Mouse (Mus musculus): ENCODE data around the gene 2900011O08Rik.
"Not testable (repeated sequence)": the region's sequence is repeated elsewhere in the genome, so short reads cannot be mapped to it uniquely, and the experiment has no call there.

Gene 2900011O08Rik

GRCm38 (mm10) chr16:13986574-13987478 lies at the start of gene 2900011O08Rik, which contains the start of gene Ifitm7:
TSS of gene 2900011O08Rik (plus strand) at chr16:13986604.
TSS of gene Ifitm7 (minus strand) at chr16:13986888.
- peak; percentile 77 for DNase-seq

- DNase-seq: peak; percentile 93 to 94
Observed at GRCm38 (mm10) chr16:13940139-13940846, 46.1 kb upstream of the 2900011O08Rik start.

- DNase-seq: no peak
Observed at GRCm38 (mm10) chr16:13940847-13941395, 45.5 kb upstream of the 2900011O08Rik start.

- DNase-seq: no peak
Observed at GRCm38 (mm10) chr16:13944178-13944577, 42.2 kb upstream of the 2900011O08Rik start.

GRCm38 (mm10) chr16:13944752-13945151 lies 41.7 kb upstream of the 2900011O08Rik start:
- DNase-seq: no peak

GRCm38 (mm10) chr16:13945153-13945552 lies 41.3 kb upstream of the 2900011O08Rik start:
- DNase-seq: no peak

GRCm38 (mm10) chr16:13946306-13946705 lies 40.1 kb upstream of the 2900011O08Rik start:
- DNase-seq: no peak

GRCm38 (mm10) chr16:13951245-13951644 lies 35.2 kb upstream of the 2900011O08Rik start:
- no peak for DNase-seq

- no peak for DNase-seq
Observed at GRCm38 (mm10) chr16:13962053-13962452, 24.4 kb upstream of the 2900011O08Rik start.

GRCm38 (mm10) chr16:13969096-13969495 lies 17.3 kb upstream of the 2900011O08Rik start:
- DNase-seq: no peak

- no peak for DNase-seq
Observed at GRCm38 (mm10) chr16:13972051-13972450, 14.4 kb upstream of the 2900011O08Rik start.

GRCm38 (mm10) chr16:13976358-13976896 lies 10.0 kb upstream of the 2900011O08Rik start:
- not testable (repeated sequence) for DNase-seq

- not testable (repeated sequence) for DNase-seq
Observed at GRCm38 (mm10) chr16:13977026-13977425, 9.4 kb upstream of the 2900011O08Rik start.

GRCm38 (mm10) chr16:13981726-13982125 lies 4.7 kb upstream of the 2900011O08Rik start:
- DNase-seq: not testable (repeated sequence)

GRCm38 (mm10) chr16:13983161-13983560 lies 3.2 kb upstream of the 2900011O08Rik start:
- DNase-seq: no peak

GRCm38 (mm10) chr16:13986197-13986573 lies 219 bp upstream of the 2900011O08Rik start:
- DNase-seq: no peak

- no peak for DNase-seq
Observed at GRCm38 (mm10) chr16:13992518-13993248, 6.3 kb downstream of the 2900011O08Rik start.

- no peak for DNase-seq
Observed at GRCm38 (mm10) chr16:13994076-13994475, 7.7 kb downstream of the 2900011O08Rik start.

- DNase-seq: no peak
Observed at GRCm38 (mm10) chr16:13994502-13994901, 8.1 kb downstream of the 2900011O08Rik start.

GRCm38 (mm10) chr16:14003386-14004130 lies 17.2 kb downstream of the 2900011O08Rik start:
- DNase-seq: no peak

- DNase-seq: no peak
Observed at GRCm38 (mm10) chr16:14004170-14004569, 17.8 kb downstream of the 2900011O08Rik start.

GRCm38 (mm10) chr16:14004726-14005125 lies 18.3 kb downstream of the 2900011O08Rik start:
- no peak for DNase-seq

Data from cerebellum, postnatal 25 days (tissue).